Mouse (Mus musculus) embryonic facial prominence, embryonic 13.5 days (tissue): ENCODE results near the gene Ttyh2. TPM values are rescaled to one million over a fixed set of nuclear protein-coding genes. Genes with fewer than 3 reads are reported as not detected.
A peak's percentile ranks its signal among the peaks of the same experiment; 100 is the strongest.

Source experiments
- ATAC-seq: fragments of 200-750 bp; cut with Nextera tagmentation; 2 replicates; pipeline ENCODE4 v1.8.0; 2017; ENCODE audit warnings: low read depth; ENCODE audit not compliant: insufficient number of reproducible peaks, insufficient read depth, low FRiP score, low TSS enrichment
- H3K27ac ChIP-seq: fragments of 300-500 bp; sonication (generic); 2 replicates; pipeline ENCODE4 v1.5.1; 2015; ENCODE audit warnings: moderate library complexity, mild to moderate bottlenecking, inconsistent platforms
- H3K27me3 ChIP-seq: fragments of 300-500 bp; sonication (generic); 2 replicates; pipeline ENCODE4 v1.6.1; 2015; ENCODE audit warnings: mild to moderate bottlenecking, inconsistent platforms
- H3K36me3 ChIP-seq: fragments of 300-500 bp; sonication (generic); 2 replicates; pipeline ENCODE4 v1.6.1; 2015; ENCODE audit warnings: mild to moderate bottlenecking, inconsistent platforms
- H3K4me1 ChIP-seq: fragments of 300-500 bp; sonication (generic); 2 replicates; pipeline ENCODE4 v1.6.1; 2015; ENCODE audit warnings: inconsistent platforms
- H3K4me2 ChIP-seq: fragments of 300-500 bp; sonication (generic); 2 replicates; pipeline ENCODE4 v1.6.1; 2015; ENCODE audit warnings: moderate library complexity, mild to moderate bottlenecking, inconsistent platforms
- H3K4me3 ChIP-seq: fragments of 300-500 bp; sonication (generic); 2 replicates; pipeline ENCODE4 v1.5.1; 2015; ENCODE audit warnings: mild to moderate bottlenecking, inconsistent platforms
- H3K9ac ChIP-seq: fragments of 300-500 bp; sonication (generic); 2 replicates; pipeline ENCODE4 v1.6.1; 2015; ENCODE audit warnings: mild to moderate bottlenecking, inconsistent platforms
- H3K9me3 ChIP-seq: fragments of 300-500 bp; sonication (generic); 2 replicates; pipeline ENCODE4 v1.6.1; 2016; ENCODE audit warnings: inconsistent platforms
- WGBS: fragments of 180-500 bp; shearing (Covaris S2); methylation state at CpG from one replicate; pipeline ENCODE4 v1.1.7; 2015; ENCODE audit warnings: mixed read lengths; 5-methylcytosine and 5-hydroxymethylcytosine counted together
- polyA plus RNA-seq: library from polyadenylated mRNA; unstranded; fragments of >200 nt; fragmentation: Nextera tagmentation; extraction: Ambion mirVana; gene quantifications from 2 replicates; pipeline ENCODE4 v1.2.1, GENCODE M21; 2015

Gene Ttyh2
- polyA plus RNA-seq, 1 experiment from 2014 or later: 18.2 TPM

GRCm38 (mm10) chr11:114736111-114736510 is 60.9 kb downstream of the Ttyh2 start:
- Histone ChIP-seq H3K36me3 (no peaks in the 10 kb centered on the region), H3K4me1 (peaks cover 8% of the 10 kb centered on the region; the same call in 1 of the 2 replicates), H3K9ac (no peak overlapping the region), H3K4me3 (no peak overlapping the region), H3K9me3 (no peaks in the 10 kb centered on the region), H3K27me3 (no peaks in the 10 kb centered on the region), H3K27ac (no peak overlapping the region), H3K4me2 (no peak overlapping the region)
- ATAC-seq: no peak
- 88% methylated on average over 2 of the region's 2 CpGs for WGBS

DNA sequence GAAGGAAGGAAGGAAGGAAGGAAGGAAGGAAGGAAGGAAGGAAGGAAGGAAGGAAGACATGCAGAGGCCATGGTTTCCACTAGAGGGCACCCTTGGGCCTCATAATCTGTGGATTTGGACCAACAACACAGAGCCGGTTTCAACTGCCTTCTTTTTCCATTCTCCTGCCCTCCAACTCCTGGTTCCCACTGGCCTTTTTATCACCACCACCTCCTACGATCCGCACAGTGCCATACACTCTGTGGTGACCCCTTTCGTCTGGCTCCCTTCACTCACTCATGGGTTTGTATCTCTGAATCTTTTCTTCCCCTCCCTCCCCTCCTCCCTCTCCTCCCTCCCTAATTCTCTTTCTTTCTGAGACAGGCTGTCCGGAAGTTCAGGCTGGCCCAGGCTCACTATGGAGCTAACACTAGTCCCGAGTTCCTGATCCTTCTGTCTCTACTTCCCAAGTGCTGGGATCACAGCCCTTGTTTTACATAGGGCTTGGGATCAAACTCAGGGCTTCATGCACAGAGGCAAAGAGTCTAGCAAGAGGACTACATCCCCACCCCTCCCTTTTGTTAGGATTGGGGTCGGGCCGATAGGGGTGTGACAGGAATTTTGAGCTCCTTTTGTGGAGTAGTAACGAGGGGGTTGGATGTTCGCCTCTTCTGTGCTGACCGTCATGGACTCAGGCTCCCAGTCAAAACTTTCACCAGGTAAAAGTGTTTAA is 61.8 kb downstream of the Ttyh2 start:
- no peaks in the 10 kb centered on the region for H3K27me3 ChIP-seq
- H3K27ac ChIP-seq: no peak overlapping the region
- no peak for ATAC-seq
- no peaks in the 10 kb centered on the region for H3K9me3 ChIP-seq
- peaks cover 8% of the 10 kb centered on the region; the same call in 1 of the 2 replicates for H3K4me1 ChIP-seq
- 36% methylated on average over 11 of the region's 11 CpGs for WGBS
- H3K36me3 ChIP-seq: no peaks in the 10 kb centered on the region
- H3K4me3 ChIP-seq: no peak overlapping the region
- H3K4me2 ChIP-seq: no peak overlapping the region
- no peak overlapping the region for H3K9ac ChIP-seq

- H3K9ac ChIP-seq: no peak overlapping the region
- no peaks in the 10 kb centered on the region for H3K36me3 ChIP-seq
- peaks cover 13% of the 10 kb centered on the region; the same call in 1 of the 2 replicates for H3K4me1 ChIP-seq
- H3K4me2 ChIP-seq: no peak overlapping the region
- 37% methylated on average over 10 of the region's 10 CpGs for WGBS
- H3K4me3 ChIP-seq: no peak overlapping the region
- H3K27me3 ChIP-seq: no peaks in the 10 kb centered on the region
- no peak for ATAC-seq
- H3K27ac ChIP-seq: no peak overlapping the region
- no peaks in the 10 kb centered on the region for H3K9me3 ChIP-seq
These were observed 65.4 kb downstream of the Ttyh2 start for GRCm38 (mm10) chr11:114740598-114740997.

- Histone ChIP-seq H3K27ac (no peak overlapping the region), H3K4me3 (no peak overlapping the region), H3K4me2 (no peak overlapping the region), H3K9me3 (no peaks in the 10 kb centered on the region), H3K9ac (no peak overlapping the region), H3K27me3 (no peaks in the 10 kb centered on the region), H3K36me3 (no peaks in the 10 kb centered on the region), H3K4me1 (peaks cover 13% of the 10 kb centered on the region; the same call in 1 of the 2 replicates)
- ATAC-seq: no peak
- WGBS: 48% methylated on average over 6 of the region's 6 CpGs
These were observed 66.2 kb downstream of the Ttyh2 start for GRCm38 (mm10) chr11:114741451-114741850.

DNA sequence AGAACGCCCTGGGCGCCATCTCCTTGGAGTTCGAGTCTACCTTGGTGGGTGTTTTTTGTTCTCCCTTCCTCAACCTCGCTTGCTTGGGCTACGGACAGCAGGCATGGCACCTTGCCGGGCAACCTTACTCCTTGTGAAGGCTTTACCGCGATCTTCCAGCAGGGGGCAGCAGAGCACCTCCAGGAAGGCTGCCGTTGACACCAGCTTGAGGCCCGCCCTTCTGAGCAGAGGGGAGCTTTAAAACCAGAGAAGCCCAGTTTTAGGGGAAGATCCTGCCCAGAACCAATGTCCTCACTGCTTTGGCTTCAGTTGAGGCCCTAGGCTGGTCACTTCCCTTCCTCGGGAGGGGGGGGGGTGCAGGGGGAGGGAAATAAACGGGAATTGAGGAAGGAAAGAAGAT is 69.9 kb downstream of the Ttyh2 start:
- no peak overlapping the region for H3K27ac ChIP-seq
- H3K4me3 ChIP-seq: no peak overlapping the region
- H3K36me3 ChIP-seq: no peaks in the 10 kb centered on the region
- peak overlapping the region; percentile 50 for H3K4me2 ChIP-seq
- 3% methylated on average over 12 of the region's 12 CpGs for WGBS
- H3K27me3 ChIP-seq: no peaks in the 10 kb centered on the region
- ATAC-seq: no peak
- no peaks in the 10 kb centered on the region for H3K9me3 ChIP-seq
- H3K4me1 ChIP-seq: 0 out of 2 replicates have a peak, but pooled peaks cover 10% of the 10 kb centered on the region
- H3K9ac ChIP-seq: 0 out of 2 replicates have a peak overlapping the region, but pooled peaks have one; percentile 6

GRCm38 (mm10) chr11:114747564-114748138 is 72.4 kb downstream of the Ttyh2 start:
- H3K27me3 ChIP-seq: no peaks in the 10 kb centered on the region
- no peaks in the 10 kb centered on the region for H3K36me3 ChIP-seq
- H3K9ac ChIP-seq: no peak overlapping the region
- H3K4me3 ChIP-seq: no peak overlapping the region
- no peak overlapping the region for H3K4me2 ChIP-seq
- ATAC-seq: no peak
- WGBS: 75% methylated on average over 12 of the region's 12 CpGs
- no peak overlapping the region for H3K27ac ChIP-seq
- H3K9me3 ChIP-seq: no peaks in the 10 kb centered on the region
- H3K4me1 ChIP-seq: 0 out of 2 replicates have a peak, but pooled peaks cover 5% of the 10 kb centered on the region

GRCm38 (mm10) chr11:114764820-114765818 is 89.9 kb downstream of the Ttyh2 start, which contains the start of gene Kif19a:
TSS of gene Kif19a (plus strand) at chr11:114765388.
- H3K4me3 ChIP-seq: peak within 1 kb of the TSS; percentile 47
- peaks cover 41% of the 10 kb centered on the region for H3K27me3 ChIP-seq
- H3K4me1 ChIP-seq: peaks cover 13% of the 10 kb centered on the region
- ATAC-seq: peak; percentile 59
- H3K9me3 ChIP-seq: no peaks in the 10 kb centered on the region
- peak within 1 kb of the TSS; percentile 78 for H3K4me2 ChIP-seq
- peak within 1 kb of the TSS; percentile 67 for H3K9ac ChIP-seq
- 4% methylated on average over 51 of the region's 51 CpGs for WGBS
- H3K36me3 ChIP-seq: no peaks in the 10 kb centered on the region
- H3K27ac ChIP-seq: no peak within 1 kb of the TSS

DNA sequence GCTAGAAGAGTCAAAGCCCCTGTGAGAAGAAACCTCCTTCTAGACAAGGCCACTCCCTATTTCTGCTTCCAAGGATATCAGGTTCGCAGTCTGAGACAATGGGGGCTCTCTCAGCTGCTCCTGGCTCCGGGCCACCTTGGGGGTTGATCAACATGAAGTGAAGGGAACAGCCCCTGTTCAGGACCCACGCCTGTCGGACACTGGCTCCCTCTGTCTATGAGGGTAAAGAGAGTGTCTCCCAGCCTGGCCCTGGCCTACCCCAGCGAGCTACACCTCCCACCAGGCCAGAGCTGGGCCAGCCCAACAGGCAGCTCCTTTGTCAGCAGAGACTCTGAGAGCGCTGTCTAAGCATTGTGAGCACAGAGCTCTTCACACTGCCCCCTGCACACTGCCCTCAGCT is 94.7 kb downstream of the Ttyh2 start:
- Histone ChIP-seq H3K9me3 (no peaks in the 10 kb centered on the region), H3K9ac (0 out of 2 replicates have a peak overlapping the region, but pooled peaks have one; percentile 44), H3K4me2 (no peak overlapping the region), H3K27ac (peak overlapping the region; percentile 24; the same call in 1 of the 2 replicates), H3K27me3 (peaks cover 29% of the 10 kb centered on the region), H3K4me3 (no peak overlapping the region), H3K36me3 (no peaks in the 10 kb centered on the region), H3K4me1 (peaks cover 14% of the 10 kb centered on the region)
- ATAC-seq: no peak
- WGBS: 15% methylated on average over 6 of the region's 6 CpGs

Other genes starting within 250 kb of the Ttyh2 start
- 1,049 and 1,157 TPM in 2 replicates for gene Rpl38, start 6.9 kb upstream of the Ttyh2 start, polyA plus RNA-seq
- gene Dnaic2, start 52.0 kb downstream of the Ttyh2 start, polyA plus RNA-seq: 1.1 TPM in 2 replicates
- gene Kif19a, start 90.0 kb downstream of the Ttyh2 start, polyA plus RNA-seq: 0.69 and 2.2 TPM in 2 replicates
- gene Btbd17, start 120.5 kb downstream of the Ttyh2 start, polyA plus RNA-seq: 1.1 and 1.6 TPM in 2 replicates
- gene Gpr142, start 123.5 kb downstream of the Ttyh2 start, polyA plus RNA-seq: not detected in 2 replicates
- 44.4 and 44.8 TPM in 2 replicates for gene Gprc5c, start 175.7 kb downstream of the Ttyh2 start, polyA plus RNA-seq
- 1.0 and 2.3 TPM in 2 replicates for gene Cd300a, start 214.6 kb downstream of the Ttyh2 start, polyA plus RNA-seq